In the genomic region with DNA sequence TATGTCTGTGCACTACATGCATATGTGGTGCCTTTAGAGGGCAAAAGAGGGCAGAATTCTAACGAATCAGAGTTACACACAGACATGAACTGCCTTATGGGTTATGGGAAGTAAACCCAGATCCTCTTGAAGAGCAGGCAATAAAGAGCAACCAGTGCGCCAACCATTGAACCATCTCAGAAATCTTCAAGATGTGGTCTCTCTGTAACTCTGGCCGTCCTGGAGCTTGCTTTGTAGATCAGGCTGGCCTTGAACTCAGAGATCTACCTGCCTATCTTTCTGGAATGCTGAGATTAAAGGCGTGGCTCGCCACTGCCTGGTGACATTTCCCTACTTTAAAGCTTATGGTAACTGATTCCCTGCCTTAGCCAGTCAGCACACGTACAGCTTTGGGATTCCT, we compare ENCODE assay signal across 8 mouse cellular contexts. TPM values are rescaled to one million over a fixed set of nuclear protein-coding genes. Genes with fewer than 3 reads are reported as not detected.
DNase-seq lines count a peak whose midpoint lies in the region; TF ChIP-seq lines count a peak whose summit lies in the region.

No protein-coding gene starts in this region.

- peaks cover 24% of the 10 kb centered on the region for H3K79me2 ChIP-seq in liver, adult 2 months (ENCODE audit: control insufficient read depth, insufficient read depth, low read length)

- no peaks in the 10 kb centered on the region for H3K9me3 ChIP-seq in limb, embryonic 10.5 days (replicated peaks)

- H3K27ac ChIP-seq in liver, adult 2 months (replicated peaks; ENCODE audit: insufficient read depth, low read depth, low read length) = peak overlapping the region; percentile 18; the same call in 1 of the 2 replicates
- peak overlapping the region; percentile 98 for H3K27ac ChIP-seq in limb, embryonic 10.5 days

- WGBS in liver, adult 2 months = 19% methylated on average over 6 of the region's 6 CpGs
- WGBS in limb, embryonic 10.5 days = 28% methylated on average over 6 of the region's 6 CpGs

- no peak for DNase-seq in liver, adult 2 months (ENCODE audit: extremely low read depth, low read depth, low spot score)
- DNase-seq in liver = no peak
- peak; percentile 19 for DNase-seq in embryo, embryonic 11 days
- no peak for DNase-seq in limb, embryonic 10.5 days (ENCODE audit: low spot score)
- DNase-seq in retina, embryonic 14.5 days (ENCODE audit: low spot score) = peak; percentile 41
- DNase-seq in ovary, postnatal 36 days (ENCODE audit: low spot score) = no peak
- no peak for DNase-seq in gastrocnemius, adult 18-20 months (ENCODE audit: low spot score)
- DNase-seq in spleen, postnatal 14 days (ENCODE audit: low spot score in 2 of 2) = no peak

- no peak for TF ChIP-seq POLR2A in liver, adult 2 months (IDR thresholded peaks at IDR 0.05; ENCODE audit: extremely low read depth, insufficient read depth, low read length)

- no peak for TF ChIP-seq CTCF in liver, adult 2 months (IDR thresholded peaks at IDR 0.05; ENCODE audit: low read depth, low read length)

- H3K4me1 ChIP-seq in liver, adult 2 months (ENCODE audit: control insufficient read depth, insufficient read depth, low read length) = peaks cover 16% of the 10 kb centered on the region
- H3K4me1 ChIP-seq in limb, embryonic 10.5 days = peaks cover 24% of the 10 kb centered on the region

- no peaks in the 10 kb centered on the region for H3K27me3 ChIP-seq in liver, adult 2 months (ENCODE audit: control insufficient read depth, insufficient read depth, low read length)
- H3K27me3 ChIP-seq in limb, embryonic 10.5 days (ENCODE audit: low read depth, poor library complexity, severe bottlenecking) = no peaks in the 10 kb centered on the region

- no peak overlapping the region for H3K4me3 ChIP-seq in liver, adult 2 months (ENCODE audit: insufficient read depth, low read depth, low read length)
- H3K4me3 ChIP-seq in limb, embryonic 10.5 days = peak overlapping the region; percentile 99

- peaks cover 14% of the 10 kb centered on the region for H3K36me3 ChIP-seq in liver, adult 2 months (ENCODE audit: control insufficient read depth, insufficient read depth, low read length)
- H3K36me3 ChIP-seq in limb, embryonic 10.5 days = peaks cover 32% of the 10 kb centered on the region

- no peak overlapping the region for H3K9ac ChIP-seq in liver, adult 2 months (ENCODE audit: low read depth, low read length)

RNA-seq across cellular contexts. Expression of gene Eif4g1, which starts 3.8 kb away (rescaled TPM):
- 173 and 198 TPM in 2 replicates for total RNA-seq in liver, adult 2 months (2014; rRNA removed)
- polyA plus RNA-seq in liver, adult 2 months (2012; rRNA removed) = 400 and 438 TPM in 2 replicates
- 267 and 277 TPM in 2 replicates for polyA plus RNA-seq in limb, embryonic 10.5 days (2016; fragmentation: Nextera tagmentation; extraction: Ambion mirVana)
- total RNA-seq in gastrocnemius, adult 18-20 months (2021) = 100 to 1,000 TPM; 426 to 438 TPM

RNA-seq across cellular contexts. Expression of gene Psmd2, which starts 20.4 kb away (rescaled TPM):
- total RNA-seq in liver, adult 2 months (2014; rRNA removed) = 138 and 146 TPM in 2 replicates
- polyA plus RNA-seq in liver, adult 2 months (2012; rRNA removed) = 85.0 and 92.8 TPM in 2 replicates
- 517 and 538 TPM in 2 replicates for polyA plus RNA-seq in limb, embryonic 10.5 days (2016; fragmentation: Nextera tagmentation; extraction: Ambion mirVana)
- 100 to 1,000 TPM; 251 to 253 TPM for total RNA-seq in gastrocnemius, adult 18-20 months (2021)

RNA-seq across cellular contexts. Expression of gene Fam131a, which starts 21.2 kb away (rescaled TPM):
- 0.37 and 0.60 TPM in 2 replicates for total RNA-seq in liver, adult 2 months (2014; rRNA removed)
- 0.56 and 0.99 TPM in 2 replicates for polyA plus RNA-seq in liver, adult 2 months (2012; rRNA removed)
- 2.7 and 3.8 TPM in 2 replicates for polyA plus RNA-seq in limb, embryonic 10.5 days (2016; fragmentation: Nextera tagmentation; extraction: Ambion mirVana)
- total RNA-seq in gastrocnemius, adult 18-20 months (2021) = 10 to 100 TPM; 47.5 to 59.9 TPM

RNA-seq across cellular contexts. Expression of gene Ece2, which starts 42.3 kb away (rescaled TPM):
- not detected in 2 replicates for total RNA-seq in liver, adult 2 months (2014; rRNA removed)
- 0.04 TPM in 1 of 2 replicates, not detected in the other for polyA plus RNA-seq in liver, adult 2 months (2012; rRNA removed)
- 1.9 and 2.6 TPM in 2 replicates for polyA plus RNA-seq in limb, embryonic 10.5 days (2016; fragmentation: Nextera tagmentation; extraction: Ambion mirVana)
- under 1 TPM in 1 of 2 experiments, not detected in 1; 0.41 TPM for total RNA-seq in gastrocnemius, adult 18-20 months (2021)

RNA-seq across cellular contexts. Expression of gene Polr2h, which starts 45.6 kb away (rescaled TPM):
- total RNA-seq in liver, adult 2 months (2014; rRNA removed) = 18.1 and 19.2 TPM in 2 replicates
- polyA plus RNA-seq in liver, adult 2 months (2012; rRNA removed) = 9.1 and 9.5 TPM in 2 replicates
- polyA plus RNA-seq in limb, embryonic 10.5 days (2016; fragmentation: Nextera tagmentation; extraction: Ambion mirVana) = 148 and 173 TPM in 2 replicates
- 1 to 10 TPM; 7.8 to 9.5 TPM for total RNA-seq in gastrocnemius, adult 18-20 months (2021)

Comparison
In these comparisons a context has a peak if more than half of its experiments do, and no peak if none do; other contexts are left out.
1. DNase-seq: peak in embryo, embryonic 11 days (single experiment) and retina, embryonic 14.5 days (single experiment); none in liver, adult 2 months (single experiment), liver (single experiment), limb, embryonic 10.5 days (single experiment), ovary, postnatal 36 days (single experiment), gastrocnemius, adult 18-20 months (single experiment) and spleen, postnatal 14 days (0 of 2).
2. RNA of gene Fam131a, which starts 21.2 kb away (total RNA-seq): 47.5 to 59.9 TPM in gastrocnemius, adult 18-20 months; 0.37 to 0.60 TPM in liver, adult 2 months; every median in the first group is over 10 times any median in the second.